Mouse (Mus musculus): ENCODE measurements around the gene Gm19684. TPM values are rescaled to one million over a fixed set of nuclear protein-coding genes. Genes with fewer than 3 reads are reported as not detected.
"Not testable (repeated sequence)": the region's sequence is repeated elsewhere in the genome, so short reads cannot be mapped to it uniquely, and the experiment has no call there.

Gene Gm19684
- polyA plus RNA-seq, 1 experiment from 2014 or later = not detected

DNA sequence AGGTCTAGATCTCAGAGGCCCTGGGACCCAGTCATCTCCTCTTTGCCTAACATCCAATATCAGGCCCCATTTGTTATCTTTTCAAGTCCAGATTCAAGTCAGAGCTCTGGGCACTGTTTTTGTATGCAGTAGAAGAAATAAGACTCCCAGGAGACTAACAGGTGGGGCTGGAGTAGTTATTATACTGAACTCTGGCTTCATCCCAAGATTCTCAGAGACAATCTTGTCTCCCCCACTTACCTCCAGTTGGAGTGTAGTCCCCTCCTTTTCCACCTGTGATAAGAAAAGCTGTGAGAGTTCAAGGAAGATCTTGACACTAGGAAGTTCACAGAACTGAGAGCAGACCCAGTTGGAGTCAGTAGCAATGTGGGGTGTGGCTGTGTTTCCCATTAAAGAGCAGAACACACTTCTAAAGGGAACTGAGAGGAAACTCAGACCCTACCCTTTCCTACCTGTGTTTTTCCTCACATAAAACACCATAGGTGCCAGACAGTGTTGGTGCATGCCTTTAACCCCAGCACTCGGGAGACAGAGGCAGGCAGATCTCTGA lies 14.9 kb downstream of the Gm19684 start:
- not testable (repeated sequence) for ATAC-seq (ENCODE audit: borderline replicate concordance, extremely low read depth, low FRiP score, low TSS enrichment); H3K4me1 ChIP-seq; H3K27me3 ChIP-seq; H3K36me3 ChIP-seq; H3K27ac ChIP-seq; H3K9me3 ChIP-seq; H3K4me3 ChIP-seq; H3K4me2 ChIP-seq; H3K9ac ChIP-seq
- 47% methylated on average over 1 of the region's 1 CpGs for WGBS

- 3% methylated on average over 63 of the region's 78 CpGs for WGBS
- H3K4me2 ChIP-seq = peak overlapping the region; percentile 66
- H3K4me1 ChIP-seq = peaks cover 3% of the 10 kb centered on the region; the same call in 1 of the 2 replicates
- peaks cover 40% of the 10 kb centered on the region for H3K27me3 ChIP-seq
- no peaks in the 10 kb centered on the region for H3K9me3 ChIP-seq
- peak overlapping the region; percentile 43 for H3K9ac ChIP-seq
- H3K36me3 ChIP-seq = no peaks in the 10 kb centered on the region
- peak; percentile 64; the same call in 1 of the 2 replicates for ATAC-seq (ENCODE audit: borderline replicate concordance, extremely low read depth, low FRiP score, low TSS enrichment)
- H3K27ac ChIP-seq = peak overlapping the region; percentile 48
- H3K4me3 ChIP-seq = peak overlapping the region; percentile 47
These were observed 23.8 kb downstream of the Gm19684 start for GRCm38 (mm10) chr17:36145111-36145860.

GRCm38 (mm10) chr17:36145861-36146156 lies 24.3 kb downstream of the Gm19684 start:
- not testable (repeated sequence) for H3K4me1 ChIP-seq; ATAC-seq (ENCODE audit: borderline replicate concordance, extremely low read depth, low FRiP score, low TSS enrichment); H3K9me3 ChIP-seq; H3K36me3 ChIP-seq
- peaks cover 40% of the 10 kb centered on the region for H3K27me3 ChIP-seq
- H3K9ac ChIP-seq = peak overlapping the region; percentile 43
- H3K4me2 ChIP-seq = peak overlapping the region; percentile 66
- under 1% methylated on average over 12 of the region's 13 CpGs for WGBS
- H3K27ac ChIP-seq = peak overlapping the region; percentile 48
- H3K4me3 ChIP-seq = peak overlapping the region; percentile 47

- not testable (repeated sequence) for H3K4me1 ChIP-seq; H3K4me3 ChIP-seq; H3K4me2 ChIP-seq; H3K9me3 ChIP-seq; H3K36me3 ChIP-seq; H3K9ac ChIP-seq; ATAC-seq (ENCODE audit: borderline replicate concordance, extremely low read depth, low FRiP score, low TSS enrichment)
- peak overlapping the region; percentile 47; the same call in 1 of the 2 replicates for H3K27ac ChIP-seq
- peaks cover 44% of the 10 kb centered on the region for H3K27me3 ChIP-seq
- 79% methylated on average over 1 of the region's 1 CpGs for WGBS
These were observed 25.5 kb downstream of the Gm19684 start for GRCm38 (mm10) chr17:36146937-36147336.

GRCm38 (mm10) chr17:36148468-36148867 lies 27.0 kb downstream of the Gm19684 start:
- H3K9ac ChIP-seq; H3K36me3 ChIP-seq; ATAC-seq (ENCODE audit: borderline replicate concordance, extremely low read depth, low FRiP score, low TSS enrichment); H3K9me3 ChIP-seq; H3K4me2 ChIP-seq; H3K4me1 ChIP-seq; H3K4me3 ChIP-seq: not testable (repeated sequence)
- WGBS = 73% methylated on average over 5 of the region's 5 CpGs
- H3K27me3 ChIP-seq = peaks cover 39% of the 10 kb centered on the region
- H3K27ac ChIP-seq = peak overlapping the region; percentile 29; the same call in 1 of the 2 replicates

- H3K4me1 ChIP-seq; H3K27ac ChIP-seq; H3K9me3 ChIP-seq; H3K9ac ChIP-seq; H3K36me3 ChIP-seq; ATAC-seq (ENCODE audit: borderline replicate concordance, extremely low read depth, low FRiP score, low TSS enrichment); H3K4me3 ChIP-seq; H3K4me2 ChIP-seq: not testable (repeated sequence)
- peaks cover 22% of the 10 kb centered on the region; the same call in 1 of the 2 replicates for H3K27me3 ChIP-seq
- WGBS = 32% methylated on average over 4 of the region's 4 CpGs
These were observed 29.7 kb downstream of the Gm19684 start for GRCm38 (mm10) chr17:36151200-36151599.

GRCm38 (mm10) chr17:36154271-36155149 lies 33.0 kb downstream of the Gm19684 start:
- peaks cover 28% of the 10 kb centered on the region for H3K27me3 ChIP-seq
- H3K4me3 ChIP-seq = peak overlapping the region; percentile 32
- peak overlapping the region; percentile 50 for H3K4me2 ChIP-seq
- no peaks in the 10 kb centered on the region for H3K36me3 ChIP-seq
- H3K27ac ChIP-seq = peak overlapping the region; percentile 88
- peak overlapping the region; percentile 21 for H3K9ac ChIP-seq
- H3K4me1 ChIP-seq = peaks cover 6% of the 10 kb centered on the region; the same call in 1 of the 2 replicates
- peak; percentile 84 for ATAC-seq (ENCODE audit: borderline replicate concordance, extremely low read depth, low FRiP score, low TSS enrichment)
- 10% methylated on average over 3 of the region's 3 CpGs for WGBS
- no peaks in the 10 kb centered on the region for H3K9me3 ChIP-seq

DNA sequence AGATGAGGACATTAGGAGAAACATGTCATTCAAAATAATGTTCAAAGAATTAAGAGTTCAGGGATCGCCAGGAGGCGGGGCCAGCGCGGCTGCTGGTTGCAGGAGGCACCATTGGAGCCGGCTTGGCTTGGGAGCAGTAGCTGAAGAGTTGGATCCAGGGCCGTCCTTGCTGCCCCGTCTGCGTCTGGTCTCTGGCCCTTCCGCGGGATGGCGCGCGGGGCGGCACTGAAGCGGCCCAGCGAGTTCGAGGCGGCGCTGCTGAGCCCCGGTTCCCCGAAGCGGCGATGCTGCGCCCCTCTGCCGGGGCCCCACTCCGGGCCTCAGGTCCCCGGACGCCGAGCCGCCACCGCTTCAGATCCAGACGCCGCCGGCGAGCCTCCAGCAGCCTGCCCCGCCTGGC lies 36.3 kb downstream of the Gm19684 start:
- ATAC-seq (ENCODE audit: borderline replicate concordance, extremely low read depth, low FRiP score, low TSS enrichment); H3K36me3 ChIP-seq; H3K9me3 ChIP-seq; H3K4me1 ChIP-seq: not testable (repeated sequence)
- peak overlapping the region; percentile 41 for H3K9ac ChIP-seq
- H3K4me3 ChIP-seq = peak overlapping the region; percentile 41
- peak overlapping the region; percentile 59 for H3K4me2 ChIP-seq
- H3K27ac ChIP-seq = peak overlapping the region; percentile 69
- WGBS = under 1% methylated on average over 36 of the region's 36 CpGs
- peaks cover 46% of the 10 kb centered on the region for H3K27me3 ChIP-seq

GRCm38 (mm10) chr17:36158264-36158663 lies 36.8 kb downstream of the Gm19684 start:
- Histone ChIP-seq H3K4me2 (peak overlapping the region; percentile 59), H3K9ac (peak overlapping the region; percentile 41; the same call in 1 of the 2 replicates), H3K27ac (peak overlapping the region; percentile 69; the same call in 1 of the 2 replicates), H3K4me3 (peak overlapping the region; percentile 41), H3K27me3 (peaks cover 47% of the 10 kb centered on the region)
- H3K4me1 ChIP-seq; ATAC-seq (ENCODE audit: borderline replicate concordance, extremely low read depth, low FRiP score, low TSS enrichment); H3K9me3 ChIP-seq; H3K36me3 ChIP-seq: not testable (repeated sequence)
- 7% methylated on average over 11 of the region's 11 CpGs for WGBS

DNA sequence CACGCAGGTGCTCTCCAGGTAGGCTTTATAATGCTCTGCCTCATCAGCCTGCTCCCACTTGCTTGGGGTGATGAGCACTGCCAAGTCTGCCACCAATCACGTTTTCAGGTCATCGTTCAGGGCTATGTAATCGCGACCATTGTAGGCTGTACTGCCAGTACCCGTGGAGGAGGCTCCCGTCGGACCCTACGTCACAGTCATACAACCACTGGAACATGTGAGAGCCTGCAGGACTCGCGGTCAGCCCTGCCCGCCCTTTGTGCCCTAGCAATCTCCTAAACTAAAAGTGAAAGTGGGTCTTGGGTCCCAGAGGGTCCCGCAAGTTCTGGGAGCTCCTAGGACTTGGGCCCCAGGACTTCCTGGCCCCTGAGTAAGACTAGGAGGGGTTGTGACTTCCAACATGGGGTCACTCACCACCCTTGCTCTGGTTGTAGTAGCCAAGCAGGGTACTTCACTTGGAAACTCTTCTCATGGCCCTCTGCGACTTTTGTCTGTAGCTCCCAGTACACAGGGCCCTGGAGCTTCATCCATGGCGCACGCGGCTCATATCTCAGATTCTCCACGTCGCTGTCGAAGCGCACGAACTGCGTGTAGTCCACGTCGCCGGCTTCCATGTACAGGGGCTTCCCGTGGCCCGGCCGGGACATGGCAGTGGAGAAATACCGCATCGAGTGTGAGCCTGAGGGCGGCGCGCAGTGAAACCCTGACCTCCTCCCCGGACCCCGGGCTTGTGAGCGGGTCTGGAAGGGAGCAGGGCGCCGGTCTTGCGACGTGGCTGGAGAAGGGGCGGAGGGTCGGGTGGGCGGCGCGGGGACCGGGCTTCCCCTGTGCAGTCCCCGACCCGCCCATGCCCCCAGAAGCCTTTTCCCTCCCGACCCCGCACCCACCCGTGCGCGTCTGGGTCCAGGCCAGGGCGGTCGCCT lies 39.9 kb downstream of the Gm19684 start:
- peak overlapping the region; percentile 27 for H3K4me3 ChIP-seq
- peak overlapping the region; percentile 67 for H3K27ac ChIP-seq
- 3% methylated on average over 54 of the region's 56 CpGs for WGBS
- no peaks in the 10 kb centered on the region for H3K9me3 ChIP-seq
- H3K27me3 ChIP-seq = peaks cover 70% of the 10 kb centered on the region
- no peaks in the 10 kb centered on the region for H3K4me1 ChIP-seq
- H3K36me3 ChIP-seq = no peaks in the 10 kb centered on the region
- H3K9ac ChIP-seq = peak overlapping the region; percentile 36
- peak; percentile 55; the same call in 1 of the 2 replicates for ATAC-seq (ENCODE audit: borderline replicate concordance, extremely low read depth, low FRiP score, low TSS enrichment)
- peak overlapping the region; percentile 59 for H3K4me2 ChIP-seq

DNA sequence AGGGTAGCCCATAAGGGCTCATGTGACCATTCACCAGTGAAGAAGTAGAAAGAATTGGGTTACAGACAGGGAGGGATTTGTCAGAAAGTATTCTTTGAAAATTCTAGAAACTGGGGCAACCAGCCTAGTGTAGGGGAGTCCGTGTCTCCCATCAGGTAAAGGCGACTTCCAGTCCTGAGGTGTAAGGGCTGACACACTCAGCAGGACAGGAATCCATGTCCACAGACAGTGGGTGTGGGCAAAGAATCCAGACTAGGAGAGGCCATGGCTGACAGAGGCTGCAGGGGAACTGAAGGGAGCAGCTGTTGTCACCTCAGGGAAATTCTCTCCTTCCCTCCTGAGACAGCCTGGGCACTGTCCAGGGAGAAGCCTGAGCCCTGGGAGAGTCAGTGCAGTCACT lies 45.4 kb downstream of the Gm19684 start:
- peak overlapping the region; percentile 51 for H3K4me3 ChIP-seq
- peak overlapping the region; percentile 54 for H3K4me2 ChIP-seq
- H3K9me3 ChIP-seq; H3K36me3 ChIP-seq; H3K4me1 ChIP-seq; H3K9ac ChIP-seq; ATAC-seq (ENCODE audit: borderline replicate concordance, extremely low read depth, low FRiP score, low TSS enrichment): not testable (repeated sequence)
- peak overlapping the region; percentile 80; the same call in 1 of the 2 replicates for H3K27ac ChIP-seq
- 13% methylated on average over 2 of the region's 2 CpGs for WGBS
- H3K27me3 ChIP-seq = peaks cover 76% of the 10 kb centered on the region

All from lung, embryonic 15.5 days (tissue).